Mouse (Mus musculus): ENCODE results near the gene Plscr2. TPM values are rescaled to one million over a fixed set of nuclear protein-coding genes. Genes with fewer than 3 reads are reported as not detected.
A peak's percentile ranks its signal among the peaks of the same experiment; 100 is the strongest.

Gene Plscr2
- 0.61 and 0.77 TPM in 2 replicates for polyA plus RNA-seq (2016; fragmentation: Nextera tagmentation; extraction: Ambion mirVana)

DNA sequence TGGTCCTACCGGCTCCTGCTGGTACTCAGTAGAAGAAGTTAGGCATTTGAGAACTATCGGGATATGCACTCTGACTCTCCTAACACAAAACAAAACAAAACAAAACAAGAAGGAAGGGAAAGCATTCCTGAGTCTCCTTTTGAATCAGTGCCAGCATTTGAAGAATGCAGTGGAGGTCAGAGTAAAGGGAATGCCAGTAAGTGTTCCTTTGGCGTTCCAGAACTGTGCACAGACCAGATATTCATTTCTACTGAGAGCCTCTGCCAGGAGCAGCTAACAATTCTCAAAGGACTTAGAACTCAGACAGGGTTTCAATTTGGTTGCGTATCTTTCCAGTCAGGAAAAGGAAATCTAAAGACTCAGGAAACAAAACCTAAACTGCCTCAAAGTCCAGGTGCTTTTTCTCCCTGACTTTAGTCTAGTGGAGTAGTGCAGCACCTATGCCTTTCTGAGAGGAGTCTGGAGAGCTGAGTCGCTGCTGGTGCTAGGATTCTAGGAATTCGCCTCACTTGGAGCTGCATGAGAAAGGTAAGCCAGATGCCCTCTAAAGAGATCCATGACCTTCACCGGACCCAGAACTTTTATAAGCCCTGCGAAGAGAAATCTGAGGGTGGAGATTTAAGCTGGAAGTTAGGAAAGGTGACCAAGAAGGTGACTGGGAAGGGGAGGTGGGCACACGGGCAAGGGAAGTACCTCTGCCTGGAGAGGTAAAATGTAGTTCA is at the start of gene Plscr2:
Plscr2 (plus strand) TSS at position 117 of the 722 bp plus-strand sequence.
- no peak within 1 kb of the TSS for H3K27ac ChIP-seq
- no peak for ATAC-seq (ENCODE audit: low FRiP score, low read depth)
- no peak within 1 kb of the TSS for H3K9ac ChIP-seq
- H3K27me3 ChIP-seq (replicated peaks): no peaks in the 10 kb centered on the region
- H3K4me3 ChIP-seq: no peak within 1 kb of the TSS
- H3K36me3 ChIP-seq: no peaks in the 10 kb centered on the region
- 82% methylated on average over 9 of the region's 9 CpGs for WGBS
- no peak within 1 kb of the TSS for H3K4me2 ChIP-seq (replicated peaks)
- H3K4me1 ChIP-seq: no peaks in the 10 kb centered on the region
- H3K9me3 ChIP-seq: no peaks in the 10 kb centered on the region

DNA sequence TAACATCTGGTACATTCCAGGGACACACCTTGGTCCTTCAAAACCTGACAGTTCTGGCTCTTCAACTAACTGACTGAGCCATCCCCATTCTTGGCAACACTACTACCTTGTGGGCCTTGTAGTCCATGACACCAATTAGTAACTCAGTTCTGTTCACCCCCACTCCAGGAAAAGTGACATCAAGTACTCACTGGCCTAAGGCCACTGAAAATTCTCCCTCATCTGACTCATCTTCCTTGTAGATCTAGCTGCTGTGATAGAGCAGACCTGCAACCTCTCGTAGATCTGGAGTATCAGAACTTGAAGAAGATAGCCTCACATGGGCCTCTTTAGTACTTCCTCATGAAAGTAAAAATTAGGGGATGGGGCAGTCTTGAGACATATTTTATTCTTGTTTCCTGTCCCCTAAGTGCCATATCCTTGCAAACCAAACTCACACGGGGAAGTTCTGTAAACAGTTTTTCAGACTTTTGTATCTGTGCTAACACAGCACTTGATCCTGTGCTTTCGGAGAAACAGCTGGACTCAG is 49.2 kb upstream of the Plscr2 start:
- no peaks in the 10 kb centered on the region for H3K36me3 ChIP-seq

DNA sequence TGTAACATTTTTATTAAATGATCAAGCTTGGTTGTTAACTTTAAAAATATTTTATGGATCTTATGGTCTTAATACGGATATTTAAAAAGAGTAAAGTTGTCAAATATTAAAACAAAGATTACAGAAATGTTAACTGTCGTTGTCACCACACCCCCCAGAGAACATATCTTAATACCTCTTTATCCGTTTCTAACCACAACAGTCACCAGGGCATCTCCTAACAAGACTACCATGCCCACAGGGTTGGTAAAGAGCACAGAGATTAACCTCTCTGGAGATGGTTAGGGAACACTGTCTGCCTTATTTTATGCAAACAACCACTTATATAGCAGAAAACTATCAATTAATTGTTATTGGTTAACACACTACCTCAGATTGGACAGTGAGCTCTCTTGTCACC is 48.6 kb upstream of the Plscr2 start:
- no peak overlapping the region for H3K27ac ChIP-seq
- no peak overlapping the region for H3K9ac ChIP-seq
- no peak for ATAC-seq (ENCODE audit: low FRiP score, low read depth)
- H3K4me1 ChIP-seq: no peaks in the 10 kb centered on the region
- no peaks in the 10 kb centered on the region for H3K9me3 ChIP-seq
- no peak overlapping the region for H3K4me2 ChIP-seq (replicated peaks)
- H3K36me3 ChIP-seq: no peaks in the 10 kb centered on the region
- 94% methylated on average over 3 of the region's 3 CpGs for WGBS
- no peak overlapping the region for H3K4me3 ChIP-seq
- no peaks in the 10 kb centered on the region for H3K27me3 ChIP-seq (replicated peaks)

More for the DNA sequence above, 49.2 kb upstream of the Plscr2 start:
- no peak overlapping the region for H3K9ac ChIP-seq
- no peaks in the 10 kb centered on the region for H3K4me1 ChIP-seq
- H3K9me3 ChIP-seq: no peaks in the 10 kb centered on the region
- no peak for ATAC-seq (ENCODE audit: low FRiP score, low read depth)
- no peaks in the 10 kb centered on the region for H3K27me3 ChIP-seq (replicated peaks)
- no peak overlapping the region for H3K27ac ChIP-seq
- H3K4me2 ChIP-seq (replicated peaks): no peak overlapping the region
- H3K4me3 ChIP-seq: no peak overlapping the region
- 90% methylated on average over 3 of the region's 3 CpGs for WGBS

DNA sequence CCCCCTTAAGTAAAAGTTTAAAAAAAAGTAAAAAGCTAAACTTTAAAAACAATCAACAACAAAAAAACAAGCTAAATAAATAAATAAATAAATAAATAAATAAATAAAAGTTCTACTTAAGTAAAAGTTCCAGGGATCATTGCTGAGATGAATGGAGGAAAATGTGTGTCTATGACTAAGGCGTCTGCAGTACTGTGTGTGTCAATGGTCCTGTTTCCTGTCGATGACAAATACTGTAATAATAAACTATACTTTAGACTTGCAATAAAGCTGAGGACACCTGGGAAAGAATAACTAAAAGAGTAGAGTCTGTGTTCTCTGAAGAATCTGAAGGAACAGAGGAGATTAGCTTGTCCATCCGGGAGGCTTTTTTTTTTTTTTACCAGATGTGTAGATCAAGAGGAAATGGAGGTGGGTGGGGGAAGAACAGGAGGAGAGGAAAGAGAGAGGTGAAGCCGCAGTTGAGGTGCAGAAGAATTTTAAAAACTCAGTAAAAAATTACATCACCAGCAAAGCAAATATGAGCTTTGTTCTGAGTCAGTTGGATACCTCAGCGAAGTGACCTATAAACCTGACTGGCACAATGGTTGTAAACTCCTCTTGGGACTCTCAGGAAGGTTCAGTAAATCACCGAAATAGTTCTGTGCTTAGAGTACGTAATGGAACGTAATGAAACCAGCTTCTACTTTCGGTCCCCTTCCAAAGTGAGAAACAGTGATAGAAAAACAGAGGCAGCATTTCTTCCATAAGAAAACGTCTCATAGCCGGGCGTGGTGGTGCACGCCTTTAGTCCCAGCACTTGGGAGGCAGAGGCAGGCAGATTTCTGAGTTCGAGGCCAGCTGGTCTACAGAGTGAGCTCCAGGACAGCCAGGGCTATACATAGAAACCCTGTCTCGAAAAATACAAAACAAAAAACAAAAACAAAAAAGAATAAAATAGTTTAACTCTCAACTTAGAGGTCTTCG is 46.3 kb upstream of the Plscr2 start:
- Histone ChIP-seq H3K4me3 (no peak overlapping the region), H3K4me2 (replicated peaks) (no peak overlapping the region), H3K27ac (no peak overlapping the region), H3K36me3 (no peaks in the 10 kb centered on the region), H3K27me3 (replicated peaks) (no peaks in the 10 kb centered on the region), H3K9ac (no peak overlapping the region), H3K4me1 (no peaks in the 10 kb centered on the region), H3K9me3 (no peaks in the 10 kb centered on the region)
- WGBS: 84% methylated on average over 16 of the region's 16 CpGs
- ATAC-seq (ENCODE audit: low FRiP score, low read depth): no peak

DNA sequence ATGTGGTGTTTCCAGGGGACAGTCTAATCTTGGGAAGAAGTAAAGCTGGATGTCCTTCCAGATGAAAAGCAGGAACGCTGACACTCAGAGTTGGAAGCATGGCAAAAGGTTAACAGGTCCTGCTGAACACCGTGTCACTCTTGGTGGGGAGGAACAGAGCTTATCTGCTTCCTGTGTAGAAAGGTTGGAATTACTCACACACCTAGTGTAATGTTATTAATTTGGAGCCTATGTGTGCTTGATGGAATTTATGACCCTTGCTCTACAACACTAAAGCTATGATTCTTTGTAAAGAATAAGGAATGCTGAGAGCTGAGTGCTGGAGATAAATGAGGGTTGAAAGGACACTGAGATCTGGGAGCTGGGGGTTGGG is 45.6 kb upstream of the Plscr2 start:
- Histone ChIP-seq H3K27ac (no peak overlapping the region), H3K4me2 (replicated peaks) (no peak overlapping the region), H3K27me3 (replicated peaks) (no peaks in the 10 kb centered on the region), H3K4me1 (no peaks in the 10 kb centered on the region), H3K9me3 (no peaks in the 10 kb centered on the region), H3K36me3 (no peaks in the 10 kb centered on the region), H3K9ac (no peak overlapping the region), H3K4me3 (no peak overlapping the region)
- WGBS: 74% methylated on average over 2 of the region's 2 CpGs
- no peak for ATAC-seq (ENCODE audit: low FRiP score, low read depth)

DNA sequence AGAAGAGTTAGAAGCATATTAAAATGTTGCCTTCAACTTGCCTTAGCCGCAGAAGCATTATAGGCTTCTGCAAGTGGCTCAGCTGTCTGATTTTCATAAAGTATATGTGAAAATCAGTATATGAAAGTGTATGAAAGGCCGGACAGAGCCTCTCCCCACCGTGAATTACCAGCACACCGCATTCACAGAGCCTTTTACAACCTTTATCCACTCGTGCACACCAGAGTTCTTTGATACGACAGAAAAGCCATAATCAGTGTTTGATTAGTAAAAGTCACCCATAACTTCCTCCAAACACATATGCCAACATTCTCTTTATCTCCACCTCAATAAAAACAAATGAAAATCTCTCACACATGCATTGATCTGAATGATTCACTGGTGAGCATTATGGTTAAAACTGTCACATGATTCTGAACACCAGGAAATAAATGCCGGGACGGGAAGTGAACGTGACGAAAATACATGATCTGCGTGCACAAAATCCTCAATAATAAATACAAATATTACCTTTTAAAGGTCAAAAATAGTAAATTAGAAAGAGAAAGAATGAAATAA is 40.4 kb upstream of the Plscr2 start:
- H3K4me3 ChIP-seq: no peak overlapping the region
- no peaks in the 10 kb centered on the region for H3K27me3 ChIP-seq (replicated peaks)
- H3K27ac ChIP-seq: no peak overlapping the region
- no peak overlapping the region for H3K4me2 ChIP-seq (replicated peaks)
- WGBS: 87% methylated on average over 11 of the region's 11 CpGs
- no peaks in the 10 kb centered on the region for H3K9me3 ChIP-seq
- H3K9ac ChIP-seq: no peak overlapping the region
- no peaks in the 10 kb centered on the region for H3K4me1 ChIP-seq
- H3K36me3 ChIP-seq: no peaks in the 10 kb centered on the region
- ATAC-seq (ENCODE audit: low FRiP score, low read depth): no peak

DNA sequence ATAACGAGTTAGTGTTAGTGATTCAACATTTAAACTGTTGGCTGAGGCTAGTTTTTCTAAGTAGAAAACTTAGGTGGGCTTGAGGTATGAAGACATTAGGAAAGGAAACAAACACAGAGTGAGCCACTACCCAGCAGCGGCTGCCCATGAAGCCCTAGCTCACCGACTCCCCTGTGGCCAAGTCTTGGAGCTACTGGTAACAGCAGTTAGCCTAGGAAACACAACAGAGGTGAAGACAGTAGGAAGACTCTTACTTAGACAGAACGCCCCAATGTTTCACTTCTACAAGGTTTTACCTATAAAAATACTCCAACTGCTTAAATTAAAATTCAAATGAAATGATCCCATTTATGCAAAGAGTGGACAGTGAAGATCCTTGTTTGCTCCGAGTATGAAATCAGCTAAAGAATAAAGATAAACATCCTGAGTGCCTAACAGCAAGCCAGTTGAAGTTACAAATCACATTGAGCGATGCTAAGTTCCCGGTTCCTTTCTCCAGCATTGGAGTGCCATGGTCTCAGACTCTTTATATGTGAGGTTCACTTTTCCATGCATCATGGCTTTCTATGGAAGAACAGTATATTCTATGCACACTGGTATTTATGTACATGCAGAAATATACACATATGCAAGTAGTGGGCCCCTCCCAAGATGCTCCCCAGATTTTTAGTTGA is 26.5 kb upstream of the Plscr2 start:
- no peaks in the 10 kb centered on the region for H3K4me1 ChIP-seq
- no peak overlapping the region for H3K9ac ChIP-seq
- H3K36me3 ChIP-seq: no peaks in the 10 kb centered on the region
- 83% methylated on average over 7 of the region's 7 CpGs for WGBS
- H3K27ac ChIP-seq: no peak overlapping the region
- H3K4me2 ChIP-seq (replicated peaks): no peak overlapping the region
- ATAC-seq (ENCODE audit: low FRiP score, low read depth): no peak
- no peak overlapping the region for H3K4me3 ChIP-seq
- no peaks in the 10 kb centered on the region for H3K27me3 ChIP-seq (replicated peaks)
- no peaks in the 10 kb centered on the region for H3K9me3 ChIP-seq

DNA sequence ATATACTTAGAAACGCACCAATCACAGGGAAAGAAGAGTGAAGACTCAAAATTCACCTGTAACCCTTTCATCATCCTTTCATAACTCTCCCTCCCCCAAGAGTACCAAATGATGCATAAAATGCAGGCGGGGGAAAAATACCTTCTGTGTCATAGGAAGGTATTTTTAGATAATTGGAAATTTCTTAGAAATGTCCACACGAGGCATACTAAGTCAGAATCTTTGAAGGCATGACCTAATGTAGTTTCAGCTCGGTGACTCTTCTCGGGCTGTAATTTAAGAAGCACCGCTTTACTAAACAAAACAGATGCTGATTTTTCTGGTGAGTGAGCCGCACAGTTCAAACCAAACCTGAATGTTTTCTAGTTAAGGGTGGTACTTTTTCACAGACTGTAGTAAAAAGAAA is 26.0 kb upstream of the Plscr2 start, which contains the start of gene Plscr1:
Plscr1 (plus strand) TSS at position 304 of the 406 bp plus-strand sequence.
- ATAC-seq (ENCODE audit: low FRiP score, low read depth): no peak
- Histone ChIP-seq H3K9ac (peak within 1 kb of the TSS; percentile 66), H3K4me2 (replicated peaks) (peak within 1 kb of the TSS; percentile 67), H3K9me3 (no peaks in the 10 kb centered on the region), H3K27ac (no peak within 1 kb of the TSS), H3K4me3 (peak within 1 kb of the TSS; percentile 61), H3K27me3 (replicated peaks) (no peaks in the 10 kb centered on the region), H3K4me1 (no peaks in the 10 kb centered on the region), H3K36me3 (no peaks in the 10 kb centered on the region)
- WGBS: 38% methylated on average over 7 of the region's 7 CpGs

DNA sequence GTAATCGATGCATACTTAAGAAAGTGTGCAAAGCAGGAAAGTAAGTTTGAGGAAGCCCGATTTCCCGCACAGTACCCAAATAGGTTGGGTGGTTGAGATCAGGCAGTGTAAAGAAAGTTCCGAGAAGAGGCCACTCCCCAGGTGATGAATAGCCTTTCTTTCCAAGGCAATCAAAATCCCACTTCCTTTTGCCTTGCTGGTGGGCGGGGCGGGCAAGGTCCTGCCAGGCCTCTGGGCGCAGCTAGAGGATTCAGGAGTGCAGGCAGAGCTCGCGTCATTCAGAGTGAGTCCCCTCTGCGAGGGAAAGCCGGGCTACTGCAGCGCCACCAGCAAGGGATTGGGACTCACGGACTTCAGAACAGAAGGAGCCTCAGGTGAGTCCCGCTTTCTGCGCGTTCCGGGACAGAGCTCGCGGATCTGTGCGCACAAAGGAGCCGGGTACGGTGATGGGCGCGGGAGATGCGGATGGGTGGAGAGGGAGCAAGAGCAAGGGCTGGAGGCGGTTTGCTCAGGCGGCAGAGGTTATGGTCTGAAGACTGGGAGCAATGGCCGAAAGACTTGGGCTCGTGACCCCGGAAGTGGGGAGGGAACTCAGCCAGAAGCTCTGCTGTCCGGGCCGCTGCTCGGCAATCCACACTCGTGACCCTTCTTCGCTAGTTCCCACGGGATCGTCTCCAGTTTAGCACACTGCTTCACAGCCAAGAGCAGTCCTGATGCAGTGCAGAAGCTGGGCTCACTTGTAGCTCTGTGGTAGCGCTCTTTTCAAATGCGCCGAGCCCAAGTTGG is 25.2 kb upstream of the Plscr2 start:
- Histone ChIP-seq H3K4me3 (peak overlapping the region; percentile 61), H3K9ac (peak overlapping the region; percentile 66), H3K9me3 (no peaks in the 10 kb centered on the region), H3K27me3 (replicated peaks) (no peaks in the 10 kb centered on the region), H3K36me3 (no peaks in the 10 kb centered on the region), H3K27ac (no peak overlapping the region), H3K4me1 (no peaks in the 10 kb centered on the region), H3K4me2 (replicated peaks) (peak overlapping the region; percentile 67)
- peak; percentile 92 for ATAC-seq (ENCODE audit: low FRiP score, low read depth)
- under 1% methylated on average over 40 of the region's 40 CpGs for WGBS

DNA sequence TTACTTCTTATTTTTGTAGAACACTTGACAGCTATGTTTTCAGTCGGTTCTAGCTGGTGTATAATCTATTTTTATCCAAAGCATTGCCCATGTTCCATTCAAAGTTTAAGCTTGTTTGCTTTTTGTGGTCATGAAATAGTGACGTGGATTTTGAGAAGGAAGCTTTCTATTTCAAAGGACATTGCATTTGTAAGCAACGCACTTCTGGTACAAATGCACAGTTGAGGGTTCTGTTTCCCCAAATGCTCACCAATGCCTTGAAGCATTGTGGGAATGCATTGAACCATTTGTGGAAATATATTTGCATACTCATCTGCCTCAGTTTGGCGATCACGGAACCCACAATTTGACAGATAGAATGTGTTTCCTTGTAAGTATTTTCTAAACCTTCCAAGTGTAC is 22.7 kb upstream of the Plscr2 start:
- no peak overlapping the region for H3K4me2 ChIP-seq (replicated peaks)
- H3K27ac ChIP-seq: no peak overlapping the region
- H3K4me1 ChIP-seq: no peaks in the 10 kb centered on the region
- no peak for ATAC-seq (ENCODE audit: low FRiP score, low read depth)
- H3K9me3 ChIP-seq: no peaks in the 10 kb centered on the region
- H3K4me3 ChIP-seq: no peak overlapping the region
- WGBS: 88% methylated on average over 5 of the region's 5 CpGs
- H3K27me3 ChIP-seq (replicated peaks): no peaks in the 10 kb centered on the region
- no peak overlapping the region for H3K9ac ChIP-seq
- H3K36me3 ChIP-seq: no peaks in the 10 kb centered on the region

DNA sequence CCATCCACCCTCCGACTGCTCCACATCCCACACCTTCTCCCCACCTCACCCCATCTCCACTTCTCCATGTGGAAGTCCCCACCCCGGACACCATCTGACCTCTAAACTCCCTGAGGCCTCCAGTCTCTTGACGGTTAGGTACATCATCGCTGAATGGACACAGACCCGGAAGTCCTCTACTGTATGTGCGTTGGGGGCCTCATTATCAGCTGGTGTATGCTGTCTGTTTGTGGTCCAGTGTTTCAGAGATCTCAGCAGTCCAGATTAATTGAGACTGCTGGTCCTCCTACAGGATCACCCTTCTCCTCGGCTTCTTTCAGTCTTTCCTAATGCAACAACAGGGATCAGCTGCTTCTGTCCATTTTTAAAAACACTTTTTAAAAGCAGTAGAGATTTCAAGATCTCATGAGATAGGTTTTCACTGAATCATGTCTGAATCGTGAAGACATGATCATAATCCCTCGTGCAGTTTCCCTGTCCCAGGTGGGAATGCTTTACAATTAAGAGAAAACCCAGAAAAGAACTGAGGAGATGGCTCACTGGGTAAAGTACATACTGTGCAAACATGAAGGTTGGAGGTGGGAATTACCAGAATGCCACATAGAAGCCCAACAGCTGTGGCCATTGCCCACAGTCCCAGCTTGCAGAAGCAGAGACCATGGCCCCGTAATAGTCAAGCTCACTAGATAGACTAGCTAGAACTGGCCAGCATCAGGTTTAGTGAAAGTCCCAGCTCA is 21.6 kb upstream of the Plscr2 start:
- H3K9ac ChIP-seq: no peak overlapping the region
- WGBS: 92% methylated on average over 10 of the region's 10 CpGs
- H3K4me3 ChIP-seq: no peak overlapping the region
- H3K27ac ChIP-seq: no peak overlapping the region
- no peaks in the 10 kb centered on the region for H3K36me3 ChIP-seq
- H3K27me3 ChIP-seq (replicated peaks): no peaks in the 10 kb centered on the region
- ATAC-seq (ENCODE audit: low FRiP score, low read depth): no peak
- no peaks in the 10 kb centered on the region for H3K4me1 ChIP-seq
- no peaks in the 10 kb centered on the region for H3K9me3 ChIP-seq
- H3K4me2 ChIP-seq (replicated peaks): no peak overlapping the region

Measured in neural tube, embryonic 12.5 days (tissue).